Mouse (Mus musculus): ENCODE data around the gene Gm20509. TPM values are rescaled to one million over a fixed set of nuclear protein-coding genes. Genes with fewer than 3 reads are reported as not detected.
"Not testable (repeated sequence)": the region's sequence is repeated elsewhere in the genome, so short reads cannot be mapped to it uniquely, and the experiment has no call there.

Gm20509 gene
- total RNA-seq, 2 experiments from 2014 or later, result not detected

DNA sequence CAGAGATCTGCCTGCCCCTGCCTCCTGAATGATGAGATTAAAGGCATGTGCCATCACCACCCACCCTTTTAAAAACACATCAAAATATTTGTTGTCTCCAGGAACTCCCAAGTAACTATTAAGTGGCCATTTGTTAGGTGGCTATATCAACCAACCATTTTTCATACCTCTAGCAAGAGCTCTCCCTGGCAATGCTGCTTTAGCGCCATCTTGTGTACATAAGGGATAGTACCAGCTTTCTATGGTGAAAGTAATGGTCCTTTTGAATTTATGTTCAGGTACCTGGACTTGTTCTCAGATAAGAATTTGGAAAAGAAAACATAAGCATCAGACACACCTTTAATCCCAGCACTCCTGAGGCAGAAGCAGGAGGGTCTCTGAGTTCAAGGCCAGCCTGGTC lies 10.5 kb upstream of the Gm20509 start:
- intact Hi-C loops (cut with DNase I), result loop anchor here (1.0 to 5.0 kb wide), 2 partner anchors 47 to 124 kb away; partner anchors contain the start of gene Rab27a
- no peak for DNase-seq (ENCODE audit: low spot score in 2 of 2)

DNA sequence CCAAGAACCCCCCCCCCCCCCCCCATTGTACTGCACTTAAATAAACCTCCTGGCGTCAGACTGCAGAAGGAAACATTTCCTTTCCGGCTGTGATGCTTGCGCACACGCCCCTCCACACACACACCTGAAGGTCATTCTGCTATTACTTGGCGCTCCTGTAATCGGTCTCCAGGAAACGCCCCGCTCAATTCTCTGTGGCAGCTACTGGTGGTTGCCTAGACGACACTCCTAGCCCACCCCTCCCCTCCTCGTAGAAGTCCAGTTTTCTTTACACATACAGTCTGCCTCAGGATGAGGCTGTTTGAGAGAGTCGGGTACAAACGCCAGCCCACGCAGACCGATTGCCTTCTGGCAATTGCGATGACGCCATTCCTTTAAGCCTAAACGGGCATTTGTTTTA lies 7.7 kb upstream of the Gm20509 start:
- intact Hi-C loops (cut with DNase I), result loop anchor here (5.0 kb wide), 1 partner anchor 127 kb away; no protein-coding TSS in a partner anchor
- DNase-seq (ENCODE audit: low spot score in 2 of 2), result no peak

DNA sequence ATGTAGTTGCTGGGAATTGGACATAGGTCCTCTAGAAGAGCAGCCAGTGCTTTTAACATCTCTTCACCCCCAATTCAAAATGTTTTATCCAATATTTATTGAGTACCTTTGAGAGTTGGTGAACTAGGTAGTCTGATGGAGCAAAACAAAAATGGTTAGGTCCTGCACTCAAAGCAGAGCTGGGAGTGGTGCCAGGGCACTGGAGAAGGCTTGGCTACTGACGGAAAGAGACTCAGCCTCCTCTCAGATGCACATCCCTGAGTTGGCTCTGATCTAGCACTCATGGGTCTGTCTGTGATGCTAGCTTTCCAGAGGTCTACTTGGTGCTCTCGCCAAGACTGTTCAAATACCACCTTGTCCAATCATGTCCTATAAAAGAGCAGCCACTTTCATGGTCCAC lies 4.4 kb upstream of the Gm20509 start:
- intact Hi-C loops (cut with DNase I), result no loop called here
- DNase-seq (ENCODE audit: low spot score in 2 of 2), result no peak

DNA sequence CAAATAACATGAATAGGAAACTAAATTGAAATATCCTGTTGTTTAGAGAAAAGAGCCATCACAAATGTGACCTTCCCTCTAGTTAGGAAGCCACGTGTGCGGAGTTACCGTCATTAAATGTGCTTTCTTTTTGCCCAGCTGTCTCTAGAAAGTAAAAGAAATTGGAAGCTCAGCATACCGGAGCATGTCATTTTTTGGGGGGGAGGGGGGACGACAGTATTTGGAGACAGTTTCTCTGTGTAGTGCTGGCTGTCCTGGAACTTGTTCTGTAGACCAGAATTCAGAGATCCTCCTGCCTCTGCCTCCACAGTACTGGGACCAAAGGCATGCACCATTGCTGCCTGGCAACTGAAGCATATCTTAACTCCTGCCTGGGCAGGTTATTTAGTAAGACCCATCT lies 734 bp upstream of the Gm20509 start, which contains the start of gene Khdc3:
TSS of gene Khdc3 (plus strand) at position 301 of the 400 bp plus-strand sequence.
- intact Hi-C loops (cut with DNase I), result no loop called here
- DNase-seq (ENCODE audit: low spot score in 2 of 2), result no peak

DNA sequence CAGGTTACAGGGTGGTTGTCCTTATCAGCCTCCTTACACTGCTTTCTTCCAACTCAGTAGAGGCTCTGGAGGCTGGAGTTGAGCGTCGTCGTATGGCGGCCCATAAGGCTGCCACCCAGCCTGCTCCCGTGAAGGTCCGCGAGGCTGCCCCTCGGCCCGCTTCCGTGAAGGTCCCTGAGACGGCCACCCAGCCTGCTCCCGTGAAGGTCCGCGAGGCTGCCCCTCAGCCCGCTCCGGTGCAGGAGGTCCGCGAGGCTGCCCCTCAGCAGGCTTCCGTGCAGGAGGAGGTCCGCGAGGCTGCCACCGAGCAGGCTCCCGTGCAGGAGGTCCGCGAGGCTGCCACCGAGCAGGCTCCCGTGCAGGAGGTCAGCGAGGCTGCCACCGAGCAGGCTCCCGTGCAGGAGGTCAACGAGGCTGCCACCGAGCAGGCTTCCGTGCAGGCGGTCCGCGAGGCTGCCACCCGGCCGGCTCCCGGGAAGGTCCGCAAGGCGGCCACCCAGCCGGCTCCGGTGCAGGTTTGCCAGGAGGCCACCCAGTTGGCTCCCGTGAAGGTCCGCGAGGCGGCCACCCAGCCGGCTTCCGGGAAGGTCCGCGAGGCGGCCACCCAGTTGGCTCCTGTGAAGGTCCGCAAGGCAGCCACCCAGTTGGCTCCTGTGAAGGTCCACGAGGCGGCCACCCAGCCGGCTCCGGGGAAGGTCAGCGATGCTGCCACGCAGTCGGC lies 1.0 kb downstream of the Gm20509 start:
- intact Hi-C loops (cut with DNase I), result no loop called here
- DNase-seq (ENCODE audit: low spot score in 2 of 2), result no peak

DNA sequence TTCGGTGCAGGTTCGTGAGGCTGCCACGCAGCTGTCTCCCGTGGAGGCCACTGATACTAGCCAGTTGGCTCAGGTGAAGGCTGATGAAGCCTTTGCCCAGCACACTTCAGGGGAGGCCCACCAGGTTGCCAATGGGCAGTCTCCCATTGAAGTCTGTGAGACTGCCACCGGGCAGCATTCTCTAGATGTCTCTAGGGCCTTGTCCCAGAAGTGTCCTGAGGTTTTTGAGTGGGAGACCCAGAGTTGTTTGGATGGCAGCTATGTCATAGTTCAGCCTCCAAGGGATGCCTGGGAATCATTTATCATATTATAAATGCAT lies 1.6 kb downstream of the Gm20509 start:
- intact Hi-C loops (cut with DNase I), result no loop called here
- DNase-seq (ENCODE audit: low spot score in 2 of 2), result no peak

DNA sequence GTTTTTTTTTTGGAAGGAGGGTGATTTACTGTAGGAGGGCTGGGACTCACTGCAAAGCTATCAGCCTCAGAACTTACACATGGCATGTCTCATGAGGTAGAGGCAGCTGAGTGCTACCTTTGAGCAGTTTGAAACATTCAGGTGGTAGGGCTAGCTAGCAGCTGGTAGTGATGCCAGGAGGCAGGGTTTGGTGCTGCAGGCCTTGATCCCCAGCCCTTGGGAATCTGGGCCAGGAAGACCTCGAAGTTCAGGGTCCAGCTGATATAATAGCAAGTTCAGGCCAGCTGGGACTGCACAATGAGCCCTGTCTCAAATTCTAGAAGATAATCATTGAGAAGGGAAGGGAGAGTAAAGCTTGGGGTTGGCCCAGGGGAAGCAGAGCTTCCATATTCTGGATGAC lies 2.9 kb downstream of the Gm20509 start:
- intact Hi-C loops (cut with DNase I), result no loop called here
- DNase-seq (ENCODE audit: low spot score in 2 of 2), result no peak

DNA sequence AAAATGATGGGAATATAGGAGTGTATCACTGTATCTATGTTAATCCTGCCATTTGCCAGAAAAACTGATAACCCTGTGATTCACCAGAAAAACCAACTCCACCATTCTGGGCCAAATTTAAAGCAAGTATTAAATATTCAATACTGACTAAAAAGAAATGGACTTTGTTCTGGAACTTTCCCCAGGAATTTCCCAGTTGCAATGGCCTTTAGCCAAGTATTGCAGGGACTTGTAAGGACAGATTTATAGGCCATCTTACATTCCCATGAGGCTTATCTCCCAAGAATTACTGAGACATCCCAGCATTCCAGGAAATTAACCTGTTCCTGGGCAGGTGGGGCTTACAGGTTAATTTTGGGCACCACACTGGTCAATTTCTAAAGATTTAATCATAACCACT lies 3.5 kb downstream of the Gm20509 start:
- intact Hi-C loops (cut with DNase I), result no loop called here

DNA sequence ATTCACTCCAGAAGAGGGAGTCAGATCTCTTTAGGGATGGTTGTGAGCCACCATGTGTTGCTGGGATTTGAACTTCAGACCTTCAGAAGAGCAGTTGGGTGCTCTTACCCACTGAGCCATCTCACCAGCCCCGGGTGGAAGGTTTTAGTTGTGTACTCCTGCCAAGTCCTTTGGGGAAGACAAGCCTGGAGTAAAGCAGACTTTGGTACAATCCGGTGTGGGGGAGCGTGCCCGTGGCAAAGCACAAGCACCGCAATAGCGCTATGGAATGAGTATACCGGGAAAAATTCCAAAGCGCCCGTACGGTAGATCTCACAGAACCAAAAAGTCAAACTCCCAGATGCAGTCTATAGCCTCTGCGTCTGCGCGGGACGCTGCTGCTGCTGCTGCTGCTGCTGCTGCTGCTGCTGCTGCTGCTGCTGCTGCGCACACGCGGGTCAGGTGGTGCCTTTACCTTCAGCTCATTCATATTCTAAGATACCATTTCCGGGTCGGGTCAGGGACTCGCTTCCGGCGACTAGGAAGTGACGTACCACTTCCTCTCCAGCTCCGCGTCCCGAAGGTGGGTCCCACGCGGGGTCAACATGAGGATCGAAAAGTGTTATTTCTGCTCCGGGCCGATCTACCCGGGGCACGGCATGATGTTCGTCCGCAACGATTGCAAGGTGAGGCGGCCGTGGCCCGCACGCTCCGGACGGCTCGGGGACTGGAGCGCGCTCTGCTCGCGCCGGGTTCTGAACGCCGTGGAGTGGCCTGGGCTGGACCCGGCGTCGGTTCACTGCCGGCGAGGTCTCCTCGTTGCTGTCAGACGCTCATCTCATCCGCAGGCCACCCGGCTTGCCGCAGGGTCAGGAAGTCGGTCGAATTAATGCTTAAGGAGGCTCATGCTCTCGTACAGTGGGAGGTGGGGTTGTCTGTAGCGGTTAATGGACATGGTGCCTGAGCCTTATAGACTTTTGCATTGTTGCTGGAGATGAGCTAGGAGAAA lies 10.9 kb downstream of the Gm20509 start, which contains the start of gene Rsl24d1:
TSS of gene Rsl24d1 (plus strand) at position 508 of the 988 bp plus-strand sequence.
- peak; percentile 91 to 92 for DNase-seq (ENCODE audit: low spot score in 2 of 2)
- intact Hi-C loops (cut with DNase I), result loop anchor here (5.0 kb wide), 1 partner anchor 71 kb away; the partner anchor contains the start of genes Pigb and Rab27a

More for the DNA sequence above, 3.5 kb downstream of the Gm20509 start:
- DNase-seq (ENCODE audit: low spot score in 2 of 2), result no peak

DNA sequence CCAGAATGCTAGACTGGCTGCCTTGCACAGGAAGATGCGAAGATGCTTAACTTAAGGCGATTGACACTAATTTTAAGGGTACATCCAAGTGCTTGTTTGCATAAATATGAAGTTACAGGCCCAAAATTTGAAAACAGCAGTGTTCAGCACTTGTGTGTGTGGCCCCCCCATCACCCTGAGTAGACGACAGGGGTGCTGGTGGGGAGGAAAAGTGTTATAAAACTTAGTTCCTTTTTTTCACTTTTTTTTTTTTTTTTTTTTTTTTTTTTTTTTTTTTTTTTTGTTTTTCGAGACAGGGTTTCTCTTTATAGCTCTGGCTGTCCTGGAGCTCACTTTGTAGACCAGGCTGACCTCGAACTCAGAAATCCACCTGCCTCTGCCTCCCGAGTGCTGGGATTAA lies 14.4 kb downstream of the Gm20509 start:
- intact Hi-C loops (cut with DNase I), result not testable (repeated sequence)

DNA sequence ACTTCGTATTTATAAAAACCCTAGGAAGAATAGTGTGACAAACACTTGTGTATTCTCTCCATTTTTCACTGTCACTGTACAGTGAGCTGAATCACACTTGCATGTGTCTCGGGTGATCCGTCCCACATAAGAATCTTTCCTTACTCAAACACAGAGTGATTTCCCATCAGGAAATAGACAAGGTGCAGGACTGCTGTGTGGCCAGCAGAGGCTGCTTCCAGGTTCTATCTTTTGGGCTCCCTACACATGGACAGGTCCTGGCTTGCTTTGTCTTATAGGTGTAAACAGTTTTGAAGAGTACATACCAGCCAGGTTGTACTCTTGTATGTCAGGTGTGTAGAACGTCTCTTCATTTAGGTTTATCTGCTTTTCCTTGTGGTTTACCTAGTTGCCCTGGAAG lies 15.7 kb downstream of the Gm20509 start:
- intact Hi-C loops (cut with DNase I), result no loop called here
- no peak for DNase-seq (ENCODE audit: low spot score in 2 of 2)

More for the DNA sequence above, 14.4 kb downstream of the Gm20509 start:
- DNase-seq (ENCODE audit: low spot score in 2 of 2), result not testable (repeated sequence)

DNA sequence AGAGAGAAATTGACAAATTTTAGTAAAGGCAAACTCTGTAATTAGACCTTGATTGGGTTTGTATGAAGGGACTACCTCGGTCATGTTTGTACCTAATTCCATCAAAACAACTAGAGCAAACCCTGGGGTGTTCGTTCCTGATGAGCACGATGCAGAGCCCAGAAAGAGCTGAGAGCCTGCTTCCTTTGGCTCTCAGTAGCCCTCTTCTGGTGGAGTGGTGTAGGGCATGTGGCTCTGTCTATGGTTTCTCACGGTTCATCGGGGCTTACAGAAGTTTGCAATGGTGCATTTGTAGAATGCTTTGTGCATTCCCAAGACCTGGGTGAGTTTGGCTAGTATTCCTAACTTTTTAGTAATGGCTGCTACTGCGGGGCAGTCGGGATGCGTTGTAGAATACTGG lies 19.5 kb downstream of the Gm20509 start:
- DNase-seq (ENCODE audit: low spot score in 2 of 2), result no peak
- intact Hi-C loops (cut with DNase I), result no loop called here

DNA sequence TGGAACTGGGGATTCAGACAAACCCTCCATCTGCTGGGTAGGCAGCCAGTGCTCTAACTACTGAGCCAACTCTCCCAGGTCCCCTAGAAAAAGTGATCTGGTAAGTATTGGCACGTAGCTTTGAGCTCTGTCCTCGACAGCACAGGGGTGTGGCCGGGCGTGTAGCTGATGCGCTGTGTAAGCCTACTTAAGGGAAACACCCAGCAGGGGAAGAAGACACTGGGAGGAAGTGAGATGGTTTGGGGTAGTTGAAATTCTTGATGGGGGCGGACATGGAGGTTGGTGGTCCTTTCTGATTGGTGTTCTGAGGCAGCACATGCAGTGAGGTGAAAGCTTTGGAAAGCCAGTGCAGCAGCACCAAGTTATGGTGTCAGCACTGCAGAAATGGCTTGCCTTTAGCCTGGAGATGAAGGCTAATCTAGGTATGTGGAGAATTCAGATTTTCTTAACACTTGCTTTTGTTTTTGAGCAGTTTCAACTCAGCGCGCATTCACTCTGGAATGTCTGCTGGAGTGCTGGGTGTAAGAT lies 22.8 kb downstream of the Gm20509 start:
- no peak for DNase-seq (ENCODE audit: low spot score in 2 of 2)
- intact Hi-C loops (cut with DNase I), result no loop called here

DNA sequence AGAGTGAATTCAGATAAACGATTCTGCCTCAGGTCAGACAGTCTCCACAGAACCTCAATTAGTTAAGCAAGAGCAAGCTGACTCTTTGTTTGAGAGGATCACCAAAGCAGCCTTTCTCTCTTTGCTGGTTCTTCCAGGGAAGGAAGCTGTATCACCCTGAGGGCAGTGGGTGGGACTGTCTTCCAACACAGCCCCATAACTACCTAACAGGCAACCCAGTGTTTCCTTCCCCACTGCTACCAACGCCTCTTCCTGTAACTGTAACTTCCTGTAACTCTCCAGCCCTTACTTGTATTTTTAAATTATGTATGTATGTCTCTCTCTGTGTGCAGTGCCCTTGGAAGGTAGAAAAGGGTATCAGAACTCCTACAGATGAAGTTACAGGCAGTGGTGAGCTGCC lies 25.2 kb downstream of the Gm20509 start:
- DNase-seq (ENCODE audit: low spot score in 2 of 2), result no peak
- intact Hi-C loops (cut with DNase I), result no loop called here

DNA sequence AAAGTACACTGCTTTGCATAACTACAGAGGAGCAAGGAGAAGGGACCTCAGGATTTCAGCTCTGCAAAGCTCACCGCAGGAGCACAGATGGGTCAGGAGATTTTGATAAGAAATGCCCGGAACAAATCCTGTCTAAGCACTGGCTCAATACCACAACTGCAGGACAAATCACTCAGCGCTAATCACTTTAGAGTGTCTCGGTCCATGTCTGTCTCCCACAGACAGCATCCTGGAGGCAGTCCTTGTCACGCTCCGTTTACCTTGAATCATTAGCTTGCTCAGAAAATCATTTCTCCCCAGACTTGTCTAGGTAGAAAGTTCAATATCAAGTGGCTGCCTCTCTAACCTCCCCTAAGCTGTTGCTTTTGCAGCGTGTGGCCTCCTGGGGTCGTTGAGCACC lies 27.6 kb downstream of the Gm20509 start:
- intact Hi-C loops (cut with DNase I), result no loop called here
- DNase-seq (ENCODE audit: low spot score in 2 of 2), result no peak

DNA sequence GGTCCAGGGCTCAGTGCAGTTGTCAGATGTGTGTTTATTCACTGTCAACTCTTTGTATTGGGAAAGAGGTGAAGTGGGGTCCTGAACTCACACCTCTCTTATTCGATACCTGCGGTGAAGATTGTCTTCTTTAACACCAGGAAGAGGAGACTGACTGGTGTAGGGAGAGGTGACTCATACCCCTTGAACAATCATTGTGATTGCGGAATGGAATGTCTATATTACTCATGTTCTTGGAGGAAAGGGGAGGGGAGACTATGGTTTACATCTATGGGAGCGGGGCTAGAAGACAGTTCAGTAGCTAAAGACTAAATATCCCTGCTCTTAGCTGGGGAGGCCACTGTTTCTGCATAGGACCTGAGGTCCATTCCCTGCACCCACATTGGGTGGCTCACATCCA lies 28.3 kb downstream of the Gm20509 start:
- DNase-seq (ENCODE audit: low spot score in 2 of 2), result no peak
- intact Hi-C loops (cut with DNase I), result no loop called here

DNA sequence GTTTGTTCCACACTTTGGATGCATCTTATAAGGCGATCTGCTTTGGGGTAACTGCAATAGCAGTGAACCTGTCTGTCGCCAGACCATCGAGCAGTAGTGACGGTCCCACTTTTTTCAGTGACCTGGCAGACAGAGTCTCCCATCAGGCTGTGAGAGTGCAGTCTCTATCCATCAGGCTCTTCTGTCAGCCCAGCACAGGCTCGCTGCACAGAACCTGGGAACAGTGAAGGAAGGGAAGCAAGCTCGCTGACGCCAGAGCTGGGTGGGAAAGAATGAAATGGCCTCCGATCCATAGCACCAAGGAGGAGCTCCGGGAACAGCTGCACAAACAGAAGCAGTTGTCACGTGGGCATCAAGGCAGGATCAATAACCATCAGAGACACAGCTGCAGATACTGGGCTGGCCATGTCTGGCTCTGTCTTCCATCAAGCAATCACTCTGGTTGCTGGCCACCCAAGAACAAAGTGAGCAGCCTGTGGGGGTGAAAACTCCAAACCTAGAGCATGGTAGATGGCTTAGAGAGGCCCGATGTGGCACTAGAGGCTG lies 35.1 kb downstream of the Gm20509 start:
- intact Hi-C loops (cut with DNase I), result no loop called here
- DNase-seq (ENCODE audit: low spot score in 2 of 2), result no peak

DNA sequence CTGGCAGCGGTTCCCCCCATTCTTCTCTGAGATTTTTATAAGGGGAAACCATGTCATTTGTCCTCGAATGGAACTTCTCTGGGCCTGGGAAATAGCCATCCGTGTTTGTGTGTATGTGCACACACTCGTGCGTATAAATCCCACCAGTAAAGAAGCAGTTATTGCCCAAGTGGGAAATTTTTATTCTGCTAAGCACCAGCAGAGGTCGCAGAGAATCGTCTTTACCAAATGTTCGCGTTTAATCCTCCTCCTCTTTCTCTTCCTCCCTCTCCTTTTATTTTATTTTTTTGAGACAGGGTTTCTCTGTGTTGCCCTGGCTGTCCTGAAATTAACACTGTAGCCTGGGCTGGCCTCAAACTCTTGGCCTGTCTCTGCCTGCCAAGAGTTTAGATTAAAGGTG lies 52.1 kb downstream of the Gm20509 start:
- intact Hi-C loops (cut with DNase I), result loop anchor here (10.0 kb wide), 1 partner anchor 920 kb away; no protein-coding TSS in a partner anchor
- DNase-seq (ENCODE audit: low spot score in 2 of 2), result no peak

DNA sequence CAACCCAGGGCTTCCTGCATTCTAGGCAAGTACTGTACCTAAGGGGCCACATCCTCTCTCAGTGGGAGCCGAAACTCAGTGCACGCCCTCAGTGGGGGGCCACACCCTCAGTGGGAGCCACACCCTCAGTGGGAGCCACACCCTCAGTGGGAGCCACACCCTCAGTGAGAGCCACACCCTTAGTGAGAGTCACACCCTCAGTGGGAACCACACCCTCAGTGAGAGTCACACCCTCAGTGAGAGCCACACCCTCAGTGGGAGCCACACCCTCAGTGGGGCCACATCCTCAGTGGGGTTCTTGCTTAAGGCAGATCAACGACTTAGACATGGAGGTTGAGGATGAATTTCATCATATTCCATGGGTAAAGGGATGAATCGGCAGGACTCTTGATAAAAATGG lies 55.7 kb downstream of the Gm20509 start:
- no peak for DNase-seq (ENCODE audit: low spot score in 2 of 2)
- intact Hi-C loops (cut with DNase I), result loop anchor here (10.0 kb wide), 1 partner anchor 917 kb away; no protein-coding TSS in a partner anchor

DNA sequence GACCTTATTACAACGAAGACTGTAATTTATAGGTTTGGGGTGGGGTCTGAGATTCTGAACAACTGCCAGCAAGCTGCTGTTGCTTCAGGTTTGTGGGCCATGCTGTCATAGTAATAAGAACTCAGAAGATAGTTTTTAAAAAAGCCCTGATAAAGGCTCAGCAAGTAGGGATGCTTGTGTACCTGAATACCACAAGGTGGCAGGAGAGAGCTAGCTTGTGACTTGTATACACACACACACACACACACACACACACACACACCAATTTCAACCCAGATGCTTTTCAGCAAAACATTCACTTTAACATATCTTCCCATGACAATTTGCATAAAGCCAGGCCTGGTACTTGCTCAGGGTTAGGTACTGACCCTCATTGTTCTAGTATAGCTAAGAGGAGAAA lies 57.0 kb downstream of the Gm20509 start:
- intact Hi-C loops (cut with DNase I), result loop anchor here (10.0 kb wide), 1 partner anchor 916 kb away; no protein-coding TSS in a partner anchor
- no peak for DNase-seq (ENCODE audit: low spot score in 2 of 2)

All from left cerebral cortex, postnatal 36 days (tissue).